Mouse (Mus musculus) E14TG2a.4 (cell line): ENCODE measurements around the gene Hist2h2be.

Experiments used
- CTCF ChIP-seq: conservative IDR thresholded peaks from 2 replicates; pipeline ENCODE4 v1.5.1; 2014; ENCODE audit warnings: low read length
- POU5F1 ChIP-seq: IDR thresholded peaks from 2 replicates; pipeline ENCODE4 v1.6.1; 2014; ENCODE audit warnings: low read length, borderline replicate concordance

DNA sequence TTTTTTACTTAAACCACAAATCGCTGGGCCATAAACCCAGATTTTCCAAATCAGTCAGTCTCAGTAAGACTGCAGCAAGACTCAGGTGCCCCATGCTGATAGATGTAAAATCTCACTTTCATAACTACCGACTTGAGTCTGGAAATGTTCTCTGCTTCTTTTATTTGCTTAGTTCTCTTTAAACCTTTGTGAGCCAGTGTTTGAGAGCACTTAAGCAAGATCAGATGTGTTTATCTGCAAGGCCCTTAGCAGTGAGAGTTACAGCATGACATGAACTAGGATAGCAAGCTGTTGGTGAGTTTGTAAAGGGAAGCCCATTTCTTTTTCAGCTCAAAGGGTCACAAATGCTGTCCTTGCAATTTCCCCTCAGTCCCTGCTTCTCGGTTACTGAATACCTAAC lies 36.3 kb downstream of the Hist2h2be start:
- TF ChIP-seq CTCF (no peak), POU5F1 (no peak)
